Mouse (Mus musculus) small intestine, adult 2 months (tissue): Measurements from ENCODE around the gene Fcamr.
A peak's percentile ranks its signal among the peaks of the same experiment; 100 is the strongest.

ENCODE experiments used
- CTCF ChIP-seq: fragments of 200-500 bp; IDR thresholded peaks from 2 replicates; pipeline ENCODE4 v1.5.1; 2012; ENCODE audit warnings: low read depth, mild to moderate bottlenecking, control low read depth, inconsistent platforms, low read length, moderate library complexity, mixed read lengths; ENCODE audit not compliant: insufficient replicate concordance, insufficient read length; ENCODE audit errors: extremely low read depth
- POLR2A ChIP-seq: fragments of 200-500 bp; IDR thresholded peaks from 2 replicates; pipeline ENCODE4 v1.6.1; 2012; ENCODE audit warnings: low read depth, mild to moderate bottlenecking, control low read depth, inconsistent platforms, low read length, moderate library complexity

DNA sequence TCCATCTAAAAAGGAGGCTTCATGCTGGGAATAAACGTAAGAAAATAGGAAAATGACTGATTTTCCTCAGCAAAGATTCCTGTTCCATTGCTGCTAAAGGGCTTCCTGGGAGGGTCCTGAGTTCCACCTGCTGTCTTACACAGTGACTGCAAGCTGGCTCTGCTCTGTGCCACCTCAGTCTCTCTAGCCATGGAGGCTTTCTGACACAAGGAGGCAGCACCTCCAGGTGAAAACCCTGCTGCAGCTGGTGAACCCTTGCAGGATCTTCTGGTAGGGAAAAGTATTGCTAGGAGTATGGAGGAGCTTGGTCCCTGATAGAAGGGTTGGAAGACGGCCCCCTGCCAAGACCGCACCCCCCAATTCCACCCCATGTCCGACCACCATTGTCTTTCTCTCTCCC, 13.7 kb upstream of the Fcamr start:
- TF ChIP-seq CTCF (peak; percentile 77; the same call in 1 of the 2 replicates), POLR2A (no peak)
